Mouse (Mus musculus) erythroblast, embryonic 14.5 days (primary cell): ENCODE measurements around the gene Aldh3a2. TPM values are rescaled to one million over a fixed set of nuclear protein-coding genes. Genes with fewer than 3 reads are reported as not detected.

Source experiments
- H3K27me3 ChIP-seq: 2 replicates; pipeline ENCODE4 v1.6.1; 2012; ENCODE audit warnings: inconsistent platforms; ENCODE audit not compliant: control insufficient read depth
- H3K36me3 ChIP-seq: 2 replicates; pipeline ENCODE4 v1.6.1; 2012; ENCODE audit warnings: mild to moderate bottlenecking, inconsistent platforms; ENCODE audit not compliant: control insufficient read depth
- H3K4me1 ChIP-seq: 2 replicates; pipeline ENCODE4 v1.6.1; 2012; ENCODE audit warnings: inconsistent platforms; ENCODE audit not compliant: control insufficient read depth
- H3K4me3 ChIP-seq: replicated peaks from 2 replicates; pipeline ENCODE3; 2012; ENCODE audit warnings: moderate library complexity, mild to moderate bottlenecking, inconsistent platforms
- H3K9me3 ChIP-seq: 2 replicates; pipeline ENCODE4 v1.6.1; 2012; ENCODE audit warnings: low read length, inconsistent platforms, mixed read lengths; ENCODE audit not compliant: control insufficient read depth
- GATA1 ChIP-seq: IDR thresholded peaks from 2 replicates; pipeline ENCODE4 v1.6.1; 2012; ENCODE audit warnings: low read length, inconsistent platforms, mixed read lengths
- TAL1 ChIP-seq: IDR thresholded peaks from 3 replicates; pipeline ENCODE4 v1.6.1; 2012; ENCODE audit warnings: low read length, inconsistent platforms, mixed read lengths
- polyA plus RNA-seq: library from polyadenylated mRNA; stranded (reverse); fragments of >175 nt; gene quantifications from 2 replicates; pipeline ENCODE4 v1.2.3, GENCODE M21; 2012

Gene Aldh3a2
- polyA plus RNA-seq, 1 experiment: not detected

GRCm38 (mm10) chr11:61251741-61252140 is 15.5 kb downstream of the Aldh3a2 start:
- TF ChIP-seq GATA1 (no peak), TAL1 (no peak)
- H3K9me3 ChIP-seq: no peaks in the 10 kb centered on the region
- H3K36me3 ChIP-seq: peaks cover 53% of the 10 kb centered on the region
- H3K4me1 ChIP-seq: peaks cover 3% of the 10 kb centered on the region; the same call in 1 of the 2 replicates
- H3K4me3 ChIP-seq: no peak overlapping the region
- no peaks in the 10 kb centered on the region for H3K27me3 ChIP-seq

GRCm38 (mm10) chr11:61244406-61244805 is 22.9 kb downstream of the Aldh3a2 start:
- Histone ChIP-seq H3K27me3 (no peaks in the 10 kb centered on the region), H3K36me3 (peaks cover 16% of the 10 kb centered on the region), H3K4me1 (no peaks in the 10 kb centered on the region), H3K9me3 (no peaks in the 10 kb centered on the region), H3K4me3 (no peak overlapping the region)
- TF ChIP-seq GATA1: no peak
- no peak for TF ChIP-seq TAL1

GRCm38 (mm10) chr11:61236015-61236414 is 31.2 kb downstream of the Aldh3a2 start:
- Histone ChIP-seq H3K4me1 (0 out of 2 replicates have a peak, but pooled peaks cover 2% of the 10 kb centered on the region), H3K36me3 (no peaks in the 10 kb centered on the region), H3K9me3 (no peaks in the 10 kb centered on the region), H3K4me3 (no peak overlapping the region), H3K27me3 (peaks cover 19% of the 10 kb centered on the region)
- TF ChIP-seq GATA1 (no peak), TAL1 (no peak)

- H3K36me3 ChIP-seq: no peaks in the 10 kb centered on the region
- 0 out of 2 replicates have a peak, but pooled peaks cover 2% of the 10 kb centered on the region for H3K4me1 ChIP-seq
- TF ChIP-seq GATA1: no peak
- no peak for TF ChIP-seq TAL1
- H3K9me3 ChIP-seq: no peaks in the 10 kb centered on the region
- H3K4me3 ChIP-seq: no peak overlapping the region
- peaks cover 19% of the 10 kb centered on the region for H3K27me3 ChIP-seq
Measured at GRCm38 (mm10) chr11:61234174-61234573, 33.1 kb downstream of the Aldh3a2 start.

GRCm38 (mm10) chr11:61231329-61231728 is 35.9 kb downstream of the Aldh3a2 start:
- Histone ChIP-seq H3K36me3 (no peaks in the 10 kb centered on the region), H3K4me1 (0 out of 2 replicates have a peak, but pooled peaks cover 2% of the 10 kb centered on the region), H3K4me3 (no peak overlapping the region), H3K27me3 (peaks cover 19% of the 10 kb centered on the region), H3K9me3 (no peaks in the 10 kb centered on the region)
- TF ChIP-seq GATA1 (no peak), TAL1 (no peak)

- H3K4me3 ChIP-seq: no peak overlapping the region
- no peak for TF ChIP-seq TAL1
- no peak for TF ChIP-seq GATA1
- H3K36me3 ChIP-seq: no peaks in the 10 kb centered on the region
- H3K4me1 ChIP-seq: peaks cover 2% of the 10 kb centered on the region; the same call in 1 of the 2 replicates
- H3K9me3 ChIP-seq: no peaks in the 10 kb centered on the region
- peaks cover 16% of the 10 kb centered on the region for H3K27me3 ChIP-seq
Measured at GRCm38 (mm10) chr11:61228406-61228805, 38.9 kb downstream of the Aldh3a2 start.

- H3K27me3 ChIP-seq: peaks cover 11% of the 10 kb centered on the region
- H3K36me3 ChIP-seq: no peaks in the 10 kb centered on the region
- no peaks in the 10 kb centered on the region for H3K9me3 ChIP-seq
- no peak overlapping the region for H3K4me3 ChIP-seq
- TF ChIP-seq GATA1 (no peak), TAL1 (no peak)
- H3K4me1 ChIP-seq: peaks cover 4% of the 10 kb centered on the region; the same call in 1 of the 2 replicates
Measured at GRCm38 (mm10) chr11:61227816-61228215, 39.4 kb downstream of the Aldh3a2 start.

GRCm38 (mm10) chr11:61225941-61226412 is 41.3 kb downstream of the Aldh3a2 start:
- Histone ChIP-seq H3K9me3 (no peaks in the 10 kb centered on the region), H3K36me3 (no peaks in the 10 kb centered on the region), H3K27me3 (no peaks in the 10 kb centered on the region), H3K4me3 (no peak overlapping the region), H3K4me1 (peaks cover 6% of the 10 kb centered on the region; the same call in 1 of the 2 replicates)
- TF ChIP-seq TAL1: no peak
- TF ChIP-seq GATA1: no peak

- Histone ChIP-seq H3K4me3 (no peak overlapping the region), H3K36me3 (no peaks in the 10 kb centered on the region), H3K27me3 (no peaks in the 10 kb centered on the region), H3K9me3 (no peaks in the 10 kb centered on the region), H3K4me1 (peaks cover 6% of the 10 kb centered on the region; the same call in 1 of the 2 replicates)
- no peak for TF ChIP-seq GATA1
- no peak for TF ChIP-seq TAL1
Measured at GRCm38 (mm10) chr11:61225511-61225910, 41.8 kb downstream of the Aldh3a2 start.

- Histone ChIP-seq H3K27me3 (no peaks in the 10 kb centered on the region), H3K9me3 (no peaks in the 10 kb centered on the region), H3K4me1 (peaks cover 6% of the 10 kb centered on the region; the same call in 1 of the 2 replicates), H3K4me3 (no peak overlapping the region), H3K36me3 (no peaks in the 10 kb centered on the region)
- TF ChIP-seq TAL1: no peak
- no peak for TF ChIP-seq GATA1
Measured at GRCm38 (mm10) chr11:61224907-61225306, 42.4 kb downstream of the Aldh3a2 start.
